Mouse (Mus musculus): ENCODE measurements at regions not wholly inside any gene's neighbourhood (a gene's known extent, or its start where the extent isn't known, plus 50 kb on each side); places are given as distances from the start of the nearest gene placed in this dataset.
A peak's percentile ranks its signal among the peaks of the same experiment; 100 is the strongest.

GRCm38 (mm10) chr4:80691774-80692485 is 142.0 kb upstream of the Tyrp1 start:
- DNase-seq (ENCODE audit: extremely low spot score, low spot score), result no peak

- DNase-seq (ENCODE audit: extremely low spot score, low spot score), result no peak
Measured at GRCm38 (mm10) chr4:80712698-80713097, 121.2 kb upstream of the Tyrp1 start.

- no peak for DNase-seq (ENCODE audit: extremely low spot score, low spot score)
Measured at GRCm38 (mm10) chr4:80744975-80745734, 88.8 kb upstream of the Tyrp1 start.

GRCm38 (mm10) chr4:80752259-80752658 is 81.7 kb upstream of the Tyrp1 start:
- no peak for DNase-seq (ENCODE audit: extremely low spot score, low spot score)

GRCm38 (mm10) chr4:80756114-80756513 is 77.8 kb upstream of the Tyrp1 start:
- no peak for DNase-seq (ENCODE audit: extremely low spot score, low spot score)

- no peak for DNase-seq (ENCODE audit: extremely low spot score, low spot score)
Measured at GRCm38 (mm10) chr4:80764024-80764423, 69.9 kb upstream of the Tyrp1 start.

GRCm38 (mm10) chr4:80765781-80766180 is 68.1 kb upstream of the Tyrp1 start:
- DNase-seq (ENCODE audit: extremely low spot score, low spot score), result peak; percentile 40

GRCm38 (mm10) chr4:80767447-80767846 is 66.5 kb upstream of the Tyrp1 start:
- no peak for DNase-seq (ENCODE audit: extremely low spot score, low spot score)
